ENCODE assay signal across 1 mouse cellular context in the genomic region with DNA sequence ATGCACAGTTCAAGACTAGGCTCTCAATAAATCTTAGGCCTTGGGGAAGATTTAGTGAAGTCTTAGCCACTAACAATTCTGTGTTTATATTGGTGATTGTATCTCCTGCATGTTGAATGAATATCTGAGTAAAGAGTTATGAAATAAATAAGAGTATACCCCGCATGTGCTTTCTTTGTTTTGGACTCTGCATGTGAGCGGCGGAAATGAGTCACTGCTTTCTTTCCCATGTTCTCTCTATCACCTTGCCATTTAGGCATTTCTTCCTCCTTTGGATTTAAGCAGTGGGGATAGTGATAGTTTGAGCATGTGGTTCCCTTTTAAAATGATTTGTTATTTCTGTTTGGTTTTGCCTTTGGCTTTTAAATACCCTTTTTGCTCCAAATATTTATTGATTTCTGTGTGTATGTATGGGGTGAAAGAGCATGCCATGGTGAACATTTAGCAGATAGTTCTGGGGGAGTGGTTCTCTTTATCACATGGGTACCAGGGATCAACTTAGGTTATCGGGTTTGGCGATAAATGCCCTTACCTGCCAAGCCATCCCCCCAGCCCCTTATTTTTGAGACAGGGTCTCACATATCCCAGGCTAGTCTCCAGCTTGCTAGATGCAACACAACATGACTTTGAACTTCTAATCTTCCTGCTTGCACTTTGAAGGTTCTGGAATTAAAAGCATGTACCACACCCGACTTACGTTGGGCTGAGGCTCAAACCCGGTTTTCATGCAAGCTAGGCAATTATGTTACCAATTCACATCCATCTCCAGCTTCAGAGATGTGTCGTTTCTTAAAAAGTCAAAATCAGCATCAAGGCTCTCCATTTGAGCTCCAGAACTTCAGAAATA.
A peak's percentile ranks its signal among the peaks of the same experiment; 100 is the strongest.
TF ChIP-seq lines count a peak whose summit lies in the region.

No protein-coding gene starts in this region.

TF ChIP-seq in MEL, 35 proteins besides CTCF, POLR2A, EP300 and RAD21:
- TF ChIP-seq GABPA (IDR thresholded peaks at IDR 0.05; ENCODE audit: low read depth, low read length) (0 out of 2 replicates have a peak, but pooled peaks have one; percentile 21), MYC (IDR thresholded peaks at IDR 0.05; ENCODE audit: low read depth, low read length) (peak; percentile 60; the same call in 1 of the 2 replicates), BHLHE40 (IDR thresholded peaks at IDR 0.05; ENCODE audit: borderline replicate concordance, low read depth, low read length) (peak; percentile 69; the same call in 1 of the 2 replicates), ZKSCAN1 (IDR thresholded peaks at IDR 0.05; ENCODE audit: low read depth, low read length) (no peak), MAZ (IDR thresholded peaks at IDR 0.05; ENCODE audit: low read depth, low read length) (no peak; the same call in 1 of the 2 replicates), KAT2A (conservative IDR thresholded peaks at IDR 0.05; ENCODE audit: low read depth, low read length) (no peak), USF1 (IDR thresholded peaks at IDR 0.05; ENCODE audit: low read depth, low read length) (no peak), POLR2AphosphoS5 (IDR thresholded peaks at IDR 0.05; ENCODE audit: borderline replicate concordance, low read depth, low read length) (no peak), MYB (IDR thresholded peaks at IDR 0.05; ENCODE audit: low read depth, low read length) (no peak), MXI1 (IDR thresholded peaks at IDR 0.05; ENCODE audit: low read depth, low read length) (peak; percentile 38; the same call in 1 of the 2 replicates), ETS1 (IDR thresholded peaks at IDR 0.05; ENCODE audit: low read depth, low read length) (peak; percentile 49), TCF12 (IDR thresholded peaks at IDR 0.05; ENCODE audit: low read depth, low read length) (0 out of 2 replicates have a peak, but pooled peaks have one; percentile 11), TAL1 (IDR thresholded peaks at IDR 0.05; ENCODE audit: low read length) (no peak), MAFK (IDR thresholded peaks at IDR 0.05; ENCODE audit: borderline replicate concordance, low read depth, low read length) (0 out of 2 replicates have a peak, but pooled peaks have one; percentile 11), CHD2 (IDR thresholded peaks at IDR 0.05; ENCODE audit: low read length) (no peak; the same call in 1 of the 2 replicates), CHD1 (IDR thresholded peaks at IDR 0.05; ENCODE audit: low read depth, low read length) (0 out of 2 replicates have a peak, but pooled peaks have one; percentile 27), MAX (IDR thresholded peaks at IDR 0.05; ENCODE audit: low read length) (peak; percentile 56; the same call in 1 of the 2 replicates)
